Mouse (Mus musculus): ENCODE data around the gene Prkce. TPM values are rescaled to one million over a fixed set of nuclear protein-coding genes. Genes with fewer than 3 reads are reported as not detected.

Gene Prkce
- polyA plus RNA-seq, 1 experiment from 2014 or later: 5.0 TPM

DNA sequence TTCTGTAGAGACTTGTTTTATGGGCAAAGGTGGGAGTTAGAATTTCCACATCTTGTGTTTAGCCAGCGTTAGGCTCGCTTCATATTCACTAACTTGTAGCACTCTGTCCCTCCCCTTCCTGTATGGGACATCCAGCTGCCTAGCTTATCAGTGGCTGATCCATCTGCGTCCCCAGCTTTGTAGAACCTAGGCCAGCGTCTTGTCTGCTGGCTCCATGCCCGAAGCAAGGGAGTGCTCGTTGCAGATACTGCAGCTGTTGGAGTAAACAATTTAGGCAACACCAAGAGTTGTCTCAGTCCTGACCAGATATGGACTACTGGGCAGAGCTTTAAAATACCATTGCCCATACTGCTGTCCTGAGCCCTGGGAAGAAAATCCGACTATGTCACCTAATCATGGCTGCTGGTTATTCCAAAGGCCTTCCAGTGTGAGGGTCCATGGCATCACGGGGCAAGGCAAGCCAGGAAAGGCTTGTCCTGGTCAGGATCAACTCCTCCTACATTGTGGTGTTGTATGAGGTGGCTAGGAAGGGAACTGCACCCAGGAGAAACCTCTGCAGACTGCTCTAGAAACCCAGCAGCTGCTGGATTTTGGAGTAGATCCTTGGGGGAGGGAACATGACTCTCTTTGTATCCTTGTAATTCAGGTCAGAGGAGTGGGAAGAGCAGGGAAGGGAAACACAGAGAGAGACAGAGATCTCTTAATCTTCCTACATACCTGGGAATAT is 146.0 kb downstream of the Prkce start:
- H3K27me3 ChIP-seq (replicated peaks; ENCODE audit: control insufficient read depth, insufficient read depth, low read length): no peaks in the 10 kb centered on the region
- 49% methylated on average over 8 of the region's 8 CpGs for WGBS
- H3K9ac ChIP-seq (ENCODE audit: low read depth, low read length): no peak overlapping the region
- H3K27ac ChIP-seq (ENCODE audit: low read length): no peak overlapping the region
- H3K4me2 ChIP-seq (ENCODE audit: low read depth, low read length): no peak overlapping the region
- no peaks in the 10 kb centered on the region for H3K36me3 ChIP-seq (ENCODE audit: control insufficient read depth, insufficient read depth, low read length)
- peak; percentile 70 for ATAC-seq
- H3K4me3 ChIP-seq (ENCODE audit: low read length): no peak overlapping the region
- 0 out of 2 replicates have a peak, but pooled peaks cover 10% of the 10 kb centered on the region for H3K4me1 ChIP-seq (ENCODE audit: control insufficient read depth, insufficient read depth, low read length)
- H3K9me3 ChIP-seq (ENCODE audit: control insufficient read depth, low read length): no peaks in the 10 kb centered on the region

DNA sequence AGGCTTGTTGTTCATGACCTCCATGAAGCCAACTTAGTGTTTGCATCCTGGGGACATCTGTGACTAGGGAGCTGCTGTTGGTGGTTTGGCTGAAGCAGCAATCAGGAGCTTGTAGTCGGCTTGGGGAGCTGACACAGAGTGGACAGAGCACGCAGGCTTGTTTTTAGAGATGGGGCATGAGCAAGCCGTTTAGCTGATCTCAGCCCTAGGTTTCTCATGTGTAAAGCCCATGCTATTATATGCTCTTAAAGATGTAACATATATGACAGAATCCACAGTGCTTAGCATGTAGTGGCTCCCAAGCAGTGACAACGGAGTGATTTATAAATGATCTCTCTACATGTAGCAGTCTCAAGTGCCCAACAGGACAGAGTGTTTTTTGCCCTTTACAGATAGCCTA is 148.3 kb downstream of the Prkce start:
- no peak for ATAC-seq
- no peak overlapping the region for H3K9ac ChIP-seq (ENCODE audit: low read depth, low read length)
- H3K36me3 ChIP-seq (ENCODE audit: control insufficient read depth, insufficient read depth, low read length): no peaks in the 10 kb centered on the region
- no peak overlapping the region for H3K4me3 ChIP-seq (ENCODE audit: low read length)
- no peaks in the 10 kb centered on the region for H3K9me3 ChIP-seq (ENCODE audit: control insufficient read depth, low read length)
- WGBS: 88% methylated on average over 4 of the region's 4 CpGs
- H3K4me1 ChIP-seq (ENCODE audit: control insufficient read depth, insufficient read depth, low read length): 0 out of 2 replicates have a peak, but pooled peaks cover 10% of the 10 kb centered on the region
- no peak overlapping the region for H3K4me2 ChIP-seq (ENCODE audit: low read depth, low read length)
- no peaks in the 10 kb centered on the region for H3K27me3 ChIP-seq (replicated peaks; ENCODE audit: control insufficient read depth, insufficient read depth, low read length)
- no peak overlapping the region for H3K27ac ChIP-seq (ENCODE audit: low read length)

DNA sequence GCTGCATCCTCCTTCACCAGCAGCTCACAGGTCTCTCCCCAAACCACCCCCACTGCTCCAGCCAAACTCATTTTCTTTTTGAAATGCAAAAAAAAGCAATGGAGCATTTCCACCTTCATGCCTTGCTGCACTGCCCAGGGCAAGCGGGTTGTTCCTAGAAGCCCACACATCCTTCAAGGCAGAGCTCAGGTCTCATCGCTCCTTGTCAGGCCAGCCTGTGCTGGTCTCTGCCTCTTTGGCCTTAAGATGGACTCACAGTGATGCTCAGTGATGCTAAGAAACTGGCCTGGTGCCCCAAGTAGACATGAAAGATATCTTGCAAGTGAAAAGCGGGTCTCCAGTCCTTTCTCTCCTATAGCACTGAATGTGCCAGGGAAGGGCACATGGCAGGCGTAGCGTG is 149.2 kb downstream of the Prkce start:
- no peaks in the 10 kb centered on the region for H3K36me3 ChIP-seq (ENCODE audit: control insufficient read depth, insufficient read depth, low read length)
- H3K4me1 ChIP-seq (ENCODE audit: control insufficient read depth, insufficient read depth, low read length): 0 out of 2 replicates have a peak, but pooled peaks cover 7% of the 10 kb centered on the region
- no peak overlapping the region for H3K27ac ChIP-seq (ENCODE audit: low read length)
- H3K9me3 ChIP-seq (ENCODE audit: control insufficient read depth, low read length): no peaks in the 10 kb centered on the region
- H3K27me3 ChIP-seq (replicated peaks; ENCODE audit: control insufficient read depth, insufficient read depth, low read length): no peaks in the 10 kb centered on the region
- no peak overlapping the region for H3K9ac ChIP-seq (ENCODE audit: low read depth, low read length)
- H3K4me3 ChIP-seq (ENCODE audit: low read length): no peak overlapping the region
- no peak for ATAC-seq
- WGBS: 88% methylated on average over 5 of the region's 5 CpGs
- no peak overlapping the region for H3K4me2 ChIP-seq (ENCODE audit: low read depth, low read length)

- H3K27ac ChIP-seq (ENCODE audit: low read length): no peak overlapping the region
- ATAC-seq: no peak
Measured at GRCm38 (mm10) chr17:86317197-86317596, 149.6 kb downstream of the Prkce start.

DNA sequence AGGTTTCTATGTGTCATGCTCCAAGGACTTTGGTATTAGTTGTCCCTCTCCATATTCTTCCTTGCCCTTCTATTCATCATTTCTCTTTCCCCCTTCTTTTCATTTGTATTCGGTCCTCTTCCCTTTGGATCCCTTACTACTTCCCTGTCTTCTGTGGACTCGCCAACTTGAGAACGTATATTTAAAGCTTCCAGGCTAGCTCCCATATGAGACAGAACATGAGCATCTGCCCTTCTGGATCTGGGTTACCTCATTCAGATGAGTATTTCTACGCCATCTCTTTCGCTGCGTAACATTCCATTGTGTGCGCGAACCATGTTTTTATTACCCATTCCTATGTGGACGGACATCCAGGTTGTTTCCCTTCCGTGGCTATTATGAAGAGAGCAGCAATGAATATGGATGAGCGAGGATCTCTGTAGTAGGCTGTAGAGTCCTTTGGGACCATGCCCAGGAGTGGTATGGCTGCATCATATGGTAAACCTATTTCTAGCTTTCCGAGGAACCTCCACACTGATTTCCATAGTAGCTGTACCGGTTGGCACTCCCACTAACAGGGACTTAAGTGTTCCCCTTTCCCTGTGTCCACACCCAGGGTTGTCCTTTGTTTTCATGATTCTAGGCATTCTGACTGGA is 152.5 kb downstream of the Prkce start:
- H3K9me3 ChIP-seq (ENCODE audit: control insufficient read depth, low read length): no peaks in the 10 kb centered on the region
- H3K4me3 ChIP-seq (ENCODE audit: low read length): no peak overlapping the region
- no peak overlapping the region for H3K27ac ChIP-seq (ENCODE audit: low read length)
- no peak for ATAC-seq
- no peak overlapping the region for H3K9ac ChIP-seq (ENCODE audit: low read depth, low read length)
- H3K27me3 ChIP-seq (replicated peaks; ENCODE audit: control insufficient read depth, insufficient read depth, low read length): no peaks in the 10 kb centered on the region
- WGBS: 92% methylated on average over 13 of the region's 13 CpGs
- no peaks in the 10 kb centered on the region for H3K36me3 ChIP-seq (ENCODE audit: control insufficient read depth, insufficient read depth, low read length)
- H3K4me1 ChIP-seq (ENCODE audit: control insufficient read depth, insufficient read depth, low read length): peaks cover 13% of the 10 kb centered on the region
- no peak overlapping the region for H3K4me2 ChIP-seq (ENCODE audit: low read depth, low read length)

More at GRCm38 (mm10) chr17:86317197-86317596, 149.6 kb downstream of the Prkce start:
- Histone ChIP-seq H3K4me3 (ENCODE audit: low read length) (no peak overlapping the region), H3K36me3 (ENCODE audit: control insufficient read depth, insufficient read depth, low read length) (no peaks in the 10 kb centered on the region), H3K9ac (ENCODE audit: low read depth, low read length) (no peak overlapping the region), H3K4me2 (ENCODE audit: low read depth, low read length) (no peak overlapping the region), H3K27me3 (replicated peaks; ENCODE audit: control insufficient read depth, insufficient read depth, low read length) (no peaks in the 10 kb centered on the region), H3K4me1 (ENCODE audit: control insufficient read depth, insufficient read depth, low read length) (0 out of 2 replicates have a peak, but pooled peaks cover 7% of the 10 kb centered on the region), H3K9me3 (ENCODE audit: control insufficient read depth, low read length) (no peaks in the 10 kb centered on the region)
- WGBS: 63% methylated on average over 4 of the region's 4 CpGs

- WGBS: 67% methylated on average over 5 of the region's 5 CpGs
- H3K9me3 ChIP-seq (ENCODE audit: control insufficient read depth, low read length): no peaks in the 10 kb centered on the region
- ATAC-seq: no peak
- no peak overlapping the region for H3K4me2 ChIP-seq (ENCODE audit: low read depth, low read length)
- H3K27me3 ChIP-seq (replicated peaks; ENCODE audit: control insufficient read depth, insufficient read depth, low read length): no peaks in the 10 kb centered on the region
- peaks cover 13% of the 10 kb centered on the region for H3K4me1 ChIP-seq (ENCODE audit: control insufficient read depth, insufficient read depth, low read length)
- H3K36me3 ChIP-seq (ENCODE audit: control insufficient read depth, insufficient read depth, low read length): no peaks in the 10 kb centered on the region
- no peak overlapping the region for H3K4me3 ChIP-seq (ENCODE audit: low read length)
- H3K27ac ChIP-seq (ENCODE audit: low read length): no peak overlapping the region
- H3K9ac ChIP-seq (ENCODE audit: low read depth, low read length): no peak overlapping the region
Measured at GRCm38 (mm10) chr17:86322840-86323239, 155.3 kb downstream of the Prkce start.

- 34% methylated on average over 4 of the region's 4 CpGs for WGBS
- no peak overlapping the region for H3K4me3 ChIP-seq (ENCODE audit: low read length)
- no peaks in the 10 kb centered on the region for H3K9me3 ChIP-seq (ENCODE audit: control insufficient read depth, low read length)
- no peak for ATAC-seq
- no peaks in the 10 kb centered on the region for H3K36me3 ChIP-seq (ENCODE audit: control insufficient read depth, insufficient read depth, low read length)
- no peaks in the 10 kb centered on the region for H3K27me3 ChIP-seq (replicated peaks; ENCODE audit: control insufficient read depth, insufficient read depth, low read length)
- no peak overlapping the region for H3K27ac ChIP-seq (ENCODE audit: low read length)
- no peak overlapping the region for H3K4me2 ChIP-seq (ENCODE audit: low read depth, low read length)
- H3K4me1 ChIP-seq (ENCODE audit: control insufficient read depth, insufficient read depth, low read length): peaks cover 13% of the 10 kb centered on the region
- H3K9ac ChIP-seq (ENCODE audit: low read depth, low read length): no peak overlapping the region
Measured at GRCm38 (mm10) chr17:86323310-86323709, 155.7 kb downstream of the Prkce start.

DNA sequence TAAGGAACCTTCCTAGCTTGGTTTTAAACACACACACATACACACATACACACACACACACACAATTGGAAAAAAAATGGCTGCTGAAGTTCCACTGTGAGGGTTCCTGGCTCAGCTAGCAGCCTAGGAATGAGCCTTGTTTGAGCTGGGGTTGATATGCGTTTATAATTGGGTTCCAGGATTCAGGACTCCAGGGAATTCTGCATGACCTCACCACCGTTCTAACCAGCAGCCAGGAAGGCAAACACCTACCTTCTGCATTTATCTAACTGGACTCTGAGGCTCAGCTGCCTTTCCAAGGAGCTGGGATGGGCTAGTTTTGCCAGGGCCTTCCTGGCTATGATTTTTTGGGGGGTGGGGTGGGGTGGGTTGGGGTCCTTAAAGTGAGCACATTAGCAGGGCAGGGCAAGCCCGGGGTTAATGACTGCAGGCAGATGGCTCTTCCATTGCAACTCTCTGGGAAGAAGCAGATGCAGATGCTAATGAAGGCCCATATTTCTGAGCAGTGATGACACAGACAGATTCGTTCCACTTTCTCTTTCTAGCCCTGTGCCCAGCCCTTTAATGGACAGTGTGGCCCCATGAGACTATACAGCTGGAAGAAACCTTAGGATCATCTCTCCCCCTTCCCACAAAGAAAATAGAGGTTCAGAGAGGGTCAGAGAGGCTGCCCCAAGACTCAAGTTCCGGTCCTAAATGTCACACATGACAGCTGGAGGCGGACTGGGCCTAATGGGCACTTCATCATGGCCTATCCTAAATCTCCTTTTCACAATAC is 156.5 kb downstream of the Prkce start:
- H3K4me1 ChIP-seq (ENCODE audit: control insufficient read depth, insufficient read depth, low read length): peaks cover 21% of the 10 kb centered on the region
- H3K4me2 ChIP-seq (ENCODE audit: low read depth, low read length): no peak overlapping the region
- no peak overlapping the region; the same call in 1 of the 2 replicates for H3K27ac ChIP-seq (ENCODE audit: low read length)
- H3K4me3 ChIP-seq (ENCODE audit: low read length): no peak overlapping the region
- ATAC-seq: no peak
- no peaks in the 10 kb centered on the region for H3K27me3 ChIP-seq (replicated peaks; ENCODE audit: control insufficient read depth, insufficient read depth, low read length)
- H3K36me3 ChIP-seq (ENCODE audit: control insufficient read depth, insufficient read depth, low read length): no peaks in the 10 kb centered on the region
- no peak overlapping the region for H3K9ac ChIP-seq (ENCODE audit: low read depth, low read length)
- WGBS: 42% methylated on average over 6 of the region's 6 CpGs
- H3K9me3 ChIP-seq (ENCODE audit: control insufficient read depth, low read length): no peaks in the 10 kb centered on the region

- Histone ChIP-seq H3K4me2 (ENCODE audit: low read depth, low read length) (no peak overlapping the region), H3K36me3 (ENCODE audit: control insufficient read depth, insufficient read depth, low read length) (no peaks in the 10 kb centered on the region), H3K27me3 (replicated peaks; ENCODE audit: control insufficient read depth, insufficient read depth, low read length) (no peaks in the 10 kb centered on the region), H3K4me1 (ENCODE audit: control insufficient read depth, insufficient read depth, low read length) (peaks cover 27% of the 10 kb centered on the region), H3K4me3 (ENCODE audit: low read length) (no peak overlapping the region), H3K9me3 (ENCODE audit: control insufficient read depth, low read length) (no peaks in the 10 kb centered on the region), H3K27ac (ENCODE audit: low read length) (no peak overlapping the region; the same call in 1 of the 2 replicates), H3K9ac (ENCODE audit: low read depth, low read length) (no peak overlapping the region)
- 62% methylated on average over 7 of the region's 7 CpGs for WGBS
- ATAC-seq: no peak
Measured at GRCm38 (mm10) chr17:86324756-86325155, 157.2 kb downstream of the Prkce start.
